Mouse (Mus musculus) limb, embryonic 14.5 days (tissue): ENCODE measurements at regions not wholly inside any gene's neighbourhood (a gene's known extent, or its start where the extent isn't known, plus 50 kb on each side); places are given as distances from the start of the nearest gene placed in this dataset.

ENCODE experiments used
- ATAC-seq: fragments of 200-750 bp; cut with Nextera tagmentation; 2 replicates; pipeline ENCODE4 v1.8.0; 2017; ENCODE audit warnings: low read depth, moderate number of reproducible peaks, moderate TSS enrichment; ENCODE audit not compliant: low FRiP score
- DNase-seq: peaks from one replicate; pipeline ENCODE4 v3.0.0-alpha.2; 2015; ENCODE audit warnings: low spot score
- H3K27ac ChIP-seq: fragments of 300-500 bp; sonication (generic); replicated peaks from 2 replicates; pipeline ENCODE4 v1.5.1; 2014; ENCODE audit warnings: low read depth, mild to moderate bottlenecking, low read length, moderate library complexity, mixed read lengths
- H3K27me3 ChIP-seq: fragments of 300-500 bp; sonication (generic); 2 replicates; pipeline ENCODE4 v1.6.1; 2014; ENCODE audit warnings: low read length, mixed read lengths; ENCODE audit not compliant: control insufficient read depth, insufficient read depth
- H3K36me3 ChIP-seq: fragments of 300-500 bp; sonication (generic); 2 replicates; pipeline ENCODE4 v1.6.1; 2014; ENCODE audit warnings: mild to moderate bottlenecking, low read length, moderate library complexity, mixed read lengths; ENCODE audit not compliant: control insufficient read depth, insufficient read depth
- H3K4me1 ChIP-seq: fragments of 300-500 bp; sonication (generic); 2 replicates; pipeline ENCODE4 v1.6.1; 2014; ENCODE audit warnings: antibody characterized with exemption, low read length, mixed read lengths; ENCODE audit not compliant: control insufficient read depth, insufficient read depth
- H3K4me2 ChIP-seq: fragments of 300-500 bp; sonication (generic); replicated peaks from 2 replicates; pipeline ENCODE4 v1.6.1; 2014; ENCODE audit warnings: low read depth, mild to moderate bottlenecking, low read length, moderate library complexity; ENCODE audit not compliant: severe bottlenecking
- H3K4me3 ChIP-seq: fragments of 300-500 bp; sonication (generic); replicated peaks from 2 replicates; pipeline ENCODE4 v1.5.1; 2014; ENCODE audit warnings: low read length
- H3K9ac ChIP-seq: fragments of 300-500 bp; sonication (generic); 2 replicates; pipeline ENCODE4 v1.6.1; 2014; ENCODE audit warnings: mild to moderate bottlenecking, low read depth, low read length, moderate library complexity; ENCODE audit not compliant: severe bottlenecking
- H3K9me3 ChIP-seq: fragments of 300-500 bp; sonication (generic); 2 replicates; pipeline ENCODE4 v1.6.1; 2016; ENCODE audit warnings: low read length; ENCODE audit not compliant: control insufficient read depth
- POLR2A ChIP-seq: fragments of 200-500 bp; IDR thresholded peaks from 2 replicates; pipeline ENCODE4 v1.8.0; 2012; ENCODE audit warnings: inconsistent platforms, mild to moderate bottlenecking, moderate library complexity, borderline replicate concordance; ENCODE audit not compliant: insufficient read depth, insufficient read length; ENCODE audit errors: extremely low read depth
- WGBS: fragments of 180-500 bp; shearing (Covaris S2); extraction: QIAGEN DNeasy Blood & Tissue Kit; methylation state at CpG from one replicate; pipeline ENCODE4 v1.1.7; 2014; 5-methylcytosine and 5-hydroxymethylcytosine counted together

DNA sequence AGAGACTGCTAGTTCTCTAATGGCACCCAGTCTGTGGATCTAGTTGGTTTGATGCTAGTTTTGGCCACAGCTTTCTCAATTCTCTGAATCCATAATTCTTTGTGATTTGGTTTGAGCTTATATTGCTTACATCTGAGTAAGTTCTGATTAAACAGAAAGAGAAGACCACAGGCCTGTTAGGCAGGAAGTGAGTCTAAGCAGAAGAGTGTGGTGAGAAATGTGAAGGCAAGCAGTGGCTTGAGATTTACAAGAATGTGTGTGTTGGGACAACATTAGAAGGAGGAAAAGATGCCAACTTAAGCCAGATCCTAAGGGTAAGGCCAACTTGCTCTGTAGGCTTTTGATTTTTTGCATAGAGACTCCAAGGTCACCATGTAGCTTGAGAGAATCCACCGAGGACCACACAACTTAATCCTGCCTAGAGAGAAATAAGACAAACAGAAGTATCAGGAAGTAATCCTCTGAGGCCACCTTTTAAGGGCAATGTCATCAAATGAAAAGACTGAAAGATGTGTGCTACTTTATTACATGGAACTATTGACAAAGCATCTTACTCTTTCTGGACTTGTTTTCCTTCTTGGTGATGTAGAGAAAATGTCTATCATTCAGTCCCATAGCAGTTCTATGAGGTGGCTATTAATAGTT lies 220.7 kb downstream of the Gm5426 start:
- no peak overlapping the region for H3K9ac ChIP-seq
- H3K27me3 ChIP-seq = no peaks in the 10 kb centered on the region
- no peak overlapping the region for H3K4me3 ChIP-seq
- H3K4me1 ChIP-seq = no peaks in the 10 kb centered on the region
- H3K27ac ChIP-seq = no peak overlapping the region
- no peak overlapping the region for H3K4me2 ChIP-seq
- WGBS = 97% methylated on average over 1 of the region's 1 CpGs
- no peaks in the 10 kb centered on the region for H3K36me3 ChIP-seq
- no peaks in the 10 kb centered on the region for H3K9me3 ChIP-seq
- ATAC-seq (no peak), DNase-seq (no peak)
- TF ChIP-seq POLR2A = no peak

DNA sequence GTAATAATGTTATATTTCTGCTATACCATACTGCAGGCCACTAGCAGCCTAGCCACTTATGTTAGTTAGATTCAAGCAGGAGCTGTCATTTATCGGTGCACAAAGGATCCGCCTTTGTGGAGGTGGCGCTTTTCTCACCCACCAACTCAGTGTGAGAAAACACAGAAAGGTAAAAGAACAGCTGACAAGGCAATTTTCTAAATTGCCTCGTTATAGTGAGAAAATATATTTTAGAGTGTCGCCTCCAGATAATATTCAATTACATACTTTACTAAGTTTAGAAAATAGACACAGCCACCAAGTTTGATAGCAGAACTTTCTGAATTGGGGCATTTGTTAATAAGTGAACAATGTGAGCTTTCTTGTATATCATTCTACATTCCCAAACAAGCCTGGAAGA lies 221.2 kb downstream of the Gm5426 start:
- H3K27ac ChIP-seq = no peak overlapping the region
- WGBS = 82% methylated on average over 5 of the region's 5 CpGs
- H3K4me2 ChIP-seq = no peak overlapping the region

DNA sequence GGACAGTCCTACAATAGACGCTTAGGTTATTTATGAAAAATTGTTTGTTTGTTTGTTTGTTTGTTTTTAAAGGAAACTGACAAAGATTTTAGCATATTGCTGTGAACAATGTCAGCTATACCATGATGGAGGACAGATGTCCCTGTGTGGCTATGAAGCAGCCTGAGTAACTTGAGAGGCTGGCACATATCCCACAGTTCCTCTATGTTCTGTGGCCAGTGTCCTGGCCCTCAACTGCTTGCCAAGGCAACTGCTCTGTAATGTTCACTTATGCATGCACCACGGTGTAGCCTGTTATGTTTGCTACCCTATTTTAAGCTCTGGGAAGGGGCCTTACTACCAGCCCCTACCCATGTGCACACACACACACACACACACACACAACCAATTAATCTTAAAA lies 222.6 kb downstream of the Gm5426 start:
- no peak for DNase-seq
- no peak overlapping the region for H3K27ac ChIP-seq
- TF ChIP-seq POLR2A = no peak

More for the DNA sequence above, 221.2 kb downstream of the Gm5426 start:
- DNase-seq (no peak), ATAC-seq (no peak)
- no peaks in the 10 kb centered on the region for H3K36me3 ChIP-seq
- H3K9me3 ChIP-seq = no peaks in the 10 kb centered on the region
- no peak overlapping the region for H3K4me3 ChIP-seq
- H3K27me3 ChIP-seq = no peaks in the 10 kb centered on the region
- H3K4me1 ChIP-seq = no peaks in the 10 kb centered on the region
- TF ChIP-seq POLR2A = no peak
- H3K9ac ChIP-seq = no peak overlapping the region

DNA sequence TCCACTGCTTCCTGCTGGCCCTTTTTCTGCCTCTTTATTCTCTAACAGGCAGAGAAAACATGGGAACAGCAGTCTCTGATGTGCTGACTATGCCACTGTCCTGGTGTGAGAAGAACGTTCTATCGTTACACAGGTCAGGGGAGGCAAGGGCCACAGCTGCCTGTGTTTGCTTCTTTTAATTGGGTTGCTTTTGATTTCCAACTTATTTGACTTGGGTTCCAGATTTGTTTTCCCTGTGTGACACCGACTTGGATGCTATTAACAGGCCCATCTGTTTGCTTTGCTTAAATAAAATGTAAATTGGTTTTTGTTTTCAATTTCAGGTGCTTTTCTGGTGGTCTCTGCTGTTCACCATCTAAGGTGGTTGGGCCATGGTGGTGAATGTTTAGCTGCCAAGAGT lies 225.8 kb downstream of the Gm5426 start:
- no peak; the same call in 1 of the 2 replicates for ATAC-seq
- Histone ChIP-seq H3K9ac (no peak overlapping the region), H3K36me3 (no peaks in the 10 kb centered on the region), H3K4me2 (no peak overlapping the region), H3K4me3 (no peak overlapping the region), H3K9me3 (no peaks in the 10 kb centered on the region), H3K4me1 (no peaks in the 10 kb centered on the region), H3K27ac (no peak overlapping the region), H3K27me3 (no peaks in the 10 kb centered on the region)
- 37% methylated on average over 3 of the region's 3 CpGs for WGBS
- no peak for TF ChIP-seq POLR2A
- no peak for DNase-seq

More for the DNA sequence above, 222.6 kb downstream of the Gm5426 start:
- no peaks in the 10 kb centered on the region for H3K36me3 ChIP-seq
- no peaks in the 10 kb centered on the region for H3K9me3 ChIP-seq
- H3K9ac ChIP-seq = no peak overlapping the region
- no peak overlapping the region for H3K4me3 ChIP-seq
- no peak overlapping the region for H3K4me2 ChIP-seq
- WGBS = 84% methylated on average over 2 of the region's 2 CpGs
- no peaks in the 10 kb centered on the region for H3K27me3 ChIP-seq
- ATAC-seq = no peak
- no peaks in the 10 kb centered on the region for H3K4me1 ChIP-seq

DNA sequence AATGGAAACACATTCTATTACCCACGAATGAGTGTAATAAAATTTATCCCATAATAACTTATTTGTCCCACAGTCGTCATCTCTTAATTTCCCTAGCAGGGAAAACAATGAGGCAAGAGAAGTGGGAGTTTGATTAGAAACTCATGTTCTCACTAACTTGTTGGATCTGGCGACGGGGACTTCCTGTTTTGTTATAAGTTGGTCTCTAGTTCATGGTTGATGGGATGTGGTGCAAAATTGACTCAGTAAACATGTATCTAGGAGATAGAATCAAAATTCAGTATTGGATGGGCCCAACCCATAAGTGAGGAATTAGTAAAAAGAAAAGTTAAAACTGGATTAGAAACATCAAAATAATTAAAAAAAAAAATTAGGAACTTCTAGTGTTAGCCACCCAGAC lies 227.5 kb downstream of the Gm5426 start:
- no peaks in the 10 kb centered on the region for H3K27me3 ChIP-seq

More for the DNA sequence above, 227.5 kb downstream of the Gm5426 start:
- Histone ChIP-seq H3K36me3 (no peaks in the 10 kb centered on the region), H3K9ac (no peak overlapping the region), H3K27ac (no peak overlapping the region), H3K4me2 (no peak overlapping the region), H3K9me3 (no peaks in the 10 kb centered on the region), H3K4me1 (no peaks in the 10 kb centered on the region), H3K4me3 (no peak overlapping the region)
- DNase-seq (no peak), ATAC-seq (no peak)
- TF ChIP-seq POLR2A = no peak
- WGBS = 29% methylated on average over 4 of the region's 4 CpGs
